Mouse (Mus musculus): ENCODE results near the gene Tbx1. TPM values are rescaled to one million over a fixed set of nuclear protein-coding genes. Genes with fewer than 3 reads are reported as not detected.

The Tbx1 gene
- polyA plus RNA-seq (2015; fragmentation: Illumina TruSeq; extraction: RNeasy Lipid Tissue Mini Kit (QIAGEN cat#74804); ENCODE audit: insufficient read depth, low replicate concordance), result not detected

DNA sequence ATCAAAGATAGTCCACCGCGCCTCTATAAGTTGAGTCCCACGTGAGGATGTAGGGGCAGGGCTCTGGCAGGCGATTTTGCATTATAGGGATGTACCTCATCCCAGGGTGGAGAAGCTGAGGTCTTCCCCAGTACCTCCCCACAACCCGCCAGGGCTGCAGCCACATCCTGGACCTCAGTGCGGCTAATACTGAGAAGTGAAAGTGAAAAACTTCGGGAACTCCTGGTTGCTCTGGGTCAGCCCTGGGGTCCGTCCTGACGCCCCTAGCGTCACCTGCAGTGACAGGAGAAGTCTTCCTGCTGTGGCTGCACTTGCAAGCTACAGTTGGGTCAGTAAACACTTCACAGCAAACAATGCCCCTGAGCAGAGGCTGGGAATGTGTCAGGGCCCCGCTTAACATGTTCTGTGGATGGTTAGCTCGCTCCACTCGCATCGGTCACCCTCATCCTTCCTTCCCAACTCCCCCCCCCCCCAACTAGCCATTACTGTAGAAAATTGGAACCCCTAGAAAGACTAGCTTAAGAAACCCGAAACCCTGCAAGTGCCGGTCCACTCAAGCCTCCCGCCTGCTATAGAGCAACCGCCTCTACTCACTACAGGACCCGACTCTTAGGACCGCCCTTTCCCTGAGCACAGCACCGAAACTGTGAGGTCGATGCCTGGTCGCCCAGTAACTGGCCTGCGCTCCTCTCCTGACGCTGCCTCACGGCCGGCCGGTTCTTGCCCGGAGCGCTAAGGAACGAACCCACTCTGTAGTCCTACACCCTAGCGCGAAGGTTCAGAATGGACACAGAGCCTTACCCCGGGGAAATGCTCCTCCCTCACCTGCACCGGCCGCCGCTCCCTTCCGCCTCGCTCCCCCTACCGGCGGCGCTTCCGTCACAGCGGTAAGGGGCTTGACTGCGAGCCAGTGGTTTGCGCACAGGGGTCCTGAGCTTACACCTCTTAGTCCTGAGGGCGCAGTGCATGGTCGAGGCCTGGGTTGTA, at the start of gene Tbx1:
Gene Tbx1, minus strand, starts transcription at position 868 of the 987 bp plus-strand sequence.

DNA sequence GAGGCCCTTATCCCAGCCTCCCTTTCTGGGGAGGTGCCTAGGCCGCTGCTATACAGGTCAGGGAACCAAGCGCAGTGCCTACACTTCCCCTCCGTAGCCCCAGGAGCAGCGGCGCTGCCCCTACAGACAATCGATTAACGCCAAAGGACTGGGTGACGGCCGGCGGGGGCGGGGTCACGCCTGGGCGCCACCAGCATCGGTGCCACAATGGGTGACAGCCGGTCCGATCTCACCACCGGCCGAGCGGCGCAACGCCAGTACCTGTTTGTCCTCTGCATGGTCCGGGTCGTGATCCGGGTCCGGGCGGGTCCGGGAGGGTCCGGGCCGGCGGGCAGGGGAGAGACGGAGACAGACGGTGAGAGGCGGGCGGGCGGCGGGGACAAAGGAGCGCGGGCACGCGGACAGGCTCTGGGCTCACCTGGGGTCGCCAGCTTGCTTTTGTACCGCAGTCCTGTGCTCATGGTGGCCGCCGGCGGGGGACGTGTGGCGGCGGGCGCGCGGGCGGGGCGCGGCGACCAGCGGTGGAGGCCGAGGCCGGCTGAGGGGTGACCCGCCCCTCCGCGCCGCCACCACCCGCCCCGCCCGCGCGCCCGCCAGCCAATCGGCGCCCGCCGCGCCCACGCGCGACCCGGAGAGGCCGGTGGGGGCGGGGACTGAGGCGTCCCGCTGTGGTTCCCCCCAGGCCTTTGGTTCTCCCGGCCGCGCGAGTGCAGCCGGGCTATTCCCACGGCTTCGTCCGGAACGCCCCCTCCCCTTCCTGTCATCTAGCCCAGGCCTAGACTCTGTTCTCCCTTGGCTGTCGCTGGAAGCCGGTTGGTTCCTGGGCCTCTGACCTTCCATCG, 39.1 kb upstream of the Tbx1 start, which contains the start of gene Sept5:
Gene Sept5, minus strand, starts transcription at position 565 of the 842 bp plus-strand sequence.

DNA sequence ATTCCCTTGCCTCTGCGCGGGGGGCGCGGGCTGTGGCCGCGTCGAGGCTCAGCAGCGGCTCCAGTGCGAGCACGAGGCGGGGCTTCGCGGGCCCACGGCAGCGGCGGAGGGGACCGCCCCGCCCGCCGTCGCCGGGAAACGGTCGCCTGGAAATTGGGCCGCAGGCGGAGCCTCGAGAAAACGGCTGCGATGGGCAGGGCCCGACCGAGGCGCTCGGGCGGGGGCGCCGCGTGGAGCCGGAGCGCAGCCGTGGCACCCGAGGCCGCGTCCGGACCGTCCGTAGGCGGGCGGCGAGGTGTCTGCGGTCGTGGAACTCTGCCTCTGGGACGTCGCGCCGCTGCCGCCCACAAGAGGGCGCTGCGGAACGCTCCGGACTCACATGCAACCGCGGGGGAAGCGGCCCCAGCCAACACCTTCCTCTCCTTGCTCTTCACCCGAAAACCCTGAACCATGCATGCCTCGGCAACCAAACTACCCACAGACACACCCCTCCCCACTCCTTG, 36.0 kb upstream of the Tbx1 start, which contains the start of gene Gm49601:
Gene Gm49601, minus strand, starts transcription at position 52 of the 503 bp plus-strand sequence.

DNA sequence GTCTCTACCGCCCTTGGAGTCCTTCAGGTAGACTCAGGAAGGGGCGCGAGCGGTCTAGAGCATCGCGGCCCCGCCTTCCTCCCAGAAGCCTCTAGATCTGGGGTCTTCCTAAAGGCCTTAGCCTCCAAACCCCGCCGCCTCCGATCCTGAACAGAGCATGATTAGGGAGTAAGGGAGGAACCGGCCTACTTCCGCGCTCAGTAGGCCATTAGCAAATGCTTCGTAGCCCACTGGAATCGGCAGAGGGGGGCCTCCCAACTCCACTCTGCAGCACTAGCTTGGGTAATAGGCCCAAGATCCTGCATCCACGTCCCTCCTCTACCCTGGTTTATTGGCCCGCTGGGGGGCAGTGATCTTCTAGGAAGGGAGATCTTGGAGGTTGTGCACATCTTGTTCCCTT, 31.5 kb upstream of the Tbx1 start, which contains the start of gene Gp1bb:
Gene Gp1bb, minus strand, starts transcription at position 385 of the 400 bp plus-strand sequence.

Other genes with a start within 250 kb of the Tbx1 start
- 22.2 TPM for gene Tango2, start 242.6 kb downstream of the Tbx1 start, polyA plus RNA-seq (2015; fragmentation: Illumina TruSeq; extraction: RNeasy Lipid Tissue Mini Kit (QIAGEN cat#74804); ENCODE audit: insufficient read depth, low replicate concordance)
- 12.5 TPM for gene Arvcf, start 242.5 kb downstream of the Tbx1 start, polyA plus RNA-seq (2015; fragmentation: Illumina TruSeq; extraction: RNeasy Lipid Tissue Mini Kit (QIAGEN cat#74804); ENCODE audit: insufficient read depth, low replicate concordance)
- gene Txnrd2, start 164.3 kb downstream of the Tbx1 start, polyA plus RNA-seq (2015; fragmentation: Illumina TruSeq; extraction: RNeasy Lipid Tissue Mini Kit (QIAGEN cat#74804); ENCODE audit: insufficient read depth, low replicate concordance), result 18.6 TPM
- gene Comt, start 163.8 kb downstream of the Tbx1 start, polyA plus RNA-seq (2015; fragmentation: Illumina TruSeq; extraction: RNeasy Lipid Tissue Mini Kit (QIAGEN cat#74804); ENCODE audit: insufficient read depth, low replicate concordance), result 25.6 TPM
- 1.7 TPM for gene Gnb1l, start 92.0 kb downstream of the Tbx1 start, polyA plus RNA-seq (2015; fragmentation: Illumina TruSeq; extraction: RNeasy Lipid Tissue Mini Kit (QIAGEN cat#74804); ENCODE audit: insufficient read depth, low replicate concordance)
- gene Rtl10, start 91.8 kb downstream of the Tbx1 start, polyA plus RNA-seq (2015; fragmentation: Illumina TruSeq; extraction: RNeasy Lipid Tissue Mini Kit (QIAGEN cat#74804); ENCODE audit: insufficient read depth, low replicate concordance), result 1.4 TPM
- gene Gp1bb, start 31.7 kb upstream of the Tbx1 start, polyA plus RNA-seq (2015; fragmentation: Illumina TruSeq; extraction: RNeasy Lipid Tissue Mini Kit (QIAGEN cat#74804); ENCODE audit: insufficient read depth, low replicate concordance), result 0.77 TPM
- 0.68 TPM for gene Gm49601, start 35.8 kb upstream of the Tbx1 start, polyA plus RNA-seq (2015; fragmentation: Illumina TruSeq; extraction: RNeasy Lipid Tissue Mini Kit (QIAGEN cat#74804); ENCODE audit: insufficient read depth, low replicate concordance)
- gene Sept5, start 39.3 kb upstream of the Tbx1 start, polyA plus RNA-seq (2015; fragmentation: Illumina TruSeq; extraction: RNeasy Lipid Tissue Mini Kit (QIAGEN cat#74804); ENCODE audit: insufficient read depth, low replicate concordance), result 1.4 TPM
- 11.5 TPM for gene Cldn5, start 186.2 kb upstream of the Tbx1 start, polyA plus RNA-seq (2015; fragmentation: Illumina TruSeq; extraction: RNeasy Lipid Tissue Mini Kit (QIAGEN cat#74804); ENCODE audit: insufficient read depth, low replicate concordance)
- gene Ufd1, start 221.1 kb upstream of the Tbx1 start, polyA plus RNA-seq (2015; fragmentation: Illumina TruSeq; extraction: RNeasy Lipid Tissue Mini Kit (QIAGEN cat#74804); ENCODE audit: insufficient read depth, low replicate concordance), result 116 TPM
- 8.2 TPM for gene Cdc45, start 221.3 kb upstream of the Tbx1 start, polyA plus RNA-seq (2015; fragmentation: Illumina TruSeq; extraction: RNeasy Lipid Tissue Mini Kit (QIAGEN cat#74804); ENCODE audit: insufficient read depth, low replicate concordance)
- gene 2510002D24Rik, start 245.9 kb upstream of the Tbx1 start, polyA plus RNA-seq (2015; fragmentation: Illumina TruSeq; extraction: RNeasy Lipid Tissue Mini Kit (QIAGEN cat#74804); ENCODE audit: insufficient read depth, low replicate concordance), result 38.5 TPM
- not detected for gene Gm28539, start 245.9 kb upstream of the Tbx1 start, polyA plus RNA-seq (2015; fragmentation: Illumina TruSeq; extraction: RNeasy Lipid Tissue Mini Kit (QIAGEN cat#74804); ENCODE audit: insufficient read depth, low replicate concordance)